Mouse (Mus musculus) lung, postnatal 0 days (tissue): ENCODE measurements at regions not wholly inside any gene's neighbourhood (a gene's known extent, or its start where the extent isn't known, plus 50 kb on each side); places are given as distances from the start of the nearest gene placed in this dataset.

Experiments used
- CTCF ChIP-seq: IDR thresholded peaks from 2 replicates; pipeline ENCODE4 v1.5.1; 2016; ENCODE audit warnings: antibody characterized with exemption, mild to moderate bottlenecking
- EP300 ChIP-seq: IDR thresholded peaks from 2 replicates; pipeline ENCODE4 v1.6.1; 2016; ENCODE audit warnings: antibody characterized with exemption, mild to moderate bottlenecking, control low read depth

- TF ChIP-seq CTCF: no peak
- no peak for TF ChIP-seq EP300
These were observed 94.3 kb upstream of the Pgrmc2 start for GRCm38 (mm10) chr3:41177124-41177523.
